Mouse (Mus musculus) heart, adult 2 months (tissue): ENCODE results near the gene Prrt3.

Experiments used
- CTCF ChIP-seq: fragments of 200-600 bp; IDR thresholded peaks from 2 replicates; pipeline ENCODE4 v1.8.1; 2022; ENCODE audit warnings: antibody characterized with exemption, mild to moderate bottlenecking, moderate library complexity
- POLR2A ChIP-seq: fragments of 200-500 bp; IDR thresholded peaks from 2 replicates; pipeline ENCODE4 v1.6.1; 2011; ENCODE audit warnings: mild to moderate bottlenecking, low read depth, low read length, control low read depth; ENCODE audit not compliant: insufficient read depth

DNA sequence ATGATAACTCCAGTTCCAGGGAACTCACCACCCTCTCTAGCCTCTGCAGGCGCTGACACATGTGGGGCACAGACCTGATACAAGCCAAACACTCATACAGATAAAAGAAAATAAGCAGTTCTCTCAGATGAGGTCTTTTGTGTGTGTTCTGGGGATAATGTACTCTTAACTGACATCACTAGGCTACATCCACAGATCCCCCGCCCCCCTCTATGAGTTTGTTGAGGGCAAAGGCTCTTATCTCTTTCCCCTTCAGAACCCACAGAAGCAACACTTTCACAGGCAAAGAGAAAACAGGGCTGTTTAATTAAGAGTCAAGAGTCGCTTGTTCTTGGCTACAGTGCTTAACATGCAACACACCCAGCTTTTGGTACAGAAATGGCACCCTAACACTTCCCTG is 12.9 kb upstream of the Prrt3 start:
- no peak for TF ChIP-seq POLR2A
- no peak for TF ChIP-seq CTCF
